Mouse (Mus musculus) stomach, postnatal 0 days (tissue): ENCODE measurements at regions not wholly inside any gene's neighbourhood (a gene's known extent, or its start where the extent isn't known, plus 50 kb on each side); places are given as distances from the start of the nearest gene placed in this dataset.

Source experiments
- CTCF ChIP-seq: IDR thresholded peaks from 2 replicates; pipeline ENCODE4 v1.5.1; 2016; ENCODE audit warnings: antibody characterized with exemption, low read depth, mild to moderate bottlenecking, moderate library complexity
- EP300 ChIP-seq: optimal IDR thresholded peaks from 2 replicates; pipeline ENCODE3; 2016; ENCODE audit warnings: antibody characterized with exemption

- no peak for TF ChIP-seq CTCF
- no peak for TF ChIP-seq EP300
These were observed 203.5 kb upstream of the Diaph2 start for GRCm38 (mm10) chrX:129546016-129546415.
